Mouse (Mus musculus) CH12.LX (cell line): ENCODE measurements at regions not wholly inside any gene's neighbourhood (a gene's known extent, or its start where the extent isn't known, plus 50 kb on each side); places are given as distances from the start of the nearest gene placed in this dataset.

ENCODE experiments used
- CTCF ChIP-seq, 2 experiments: IDR thresholded peaks in 1 of 2; conservative IDR thresholded peaks in 1 of 2; 2 replicates each; pipeline ENCODE4 v1.5.1; 2011 to 2012; ENCODE audit warnings: low read depth in 2 of 2, low read length in 2 of 2, improper control_type of control experiment in 1 of 2, inconsistent platforms in 1 of 2, mild to moderate bottlenecking in 1 of 2, moderate library complexity in 1 of 2
- EP300 ChIP-seq: IDR thresholded peaks from 2 replicates; pipeline ENCODE4 v1.6.1; 2011; ENCODE audit warnings: low read length, improper control_type of control experiment
- JUND ChIP-seq: conservative IDR thresholded peaks from 2 replicates; pipeline ENCODE4 v1.6.1; 2011; ENCODE audit warnings: low read depth, low read length, improper control_type of control experiment
- POLR2A ChIP-seq: IDR thresholded peaks from 2 replicates; pipeline ENCODE4 v1.6.1; 2011; ENCODE audit warnings: low read depth, mild to moderate bottlenecking, improper control_type of control experiment, low read length
- SIN3A ChIP-seq: IDR thresholded peaks from 2 replicates; pipeline ENCODE4 v1.6.1; 2012; ENCODE audit warnings: low read length, improper control_type of control experiment, inconsistent platforms

- TF ChIP-seq POLR2A = no peak
- TF ChIP-seq CTCF (conservative IDR thresholded peaks at IDR 0.05 in 1 of 2, IDR thresholded peaks at IDR 0.05 in 1 of 2; ENCODE audit: low read depth in 2 of 2, low read length in 2 of 2) = peak; percentile 38 to 70
- TF ChIP-seq SIN3A = no peak
- TF ChIP-seq EP300 = no peak
- TF ChIP-seq JUND = no peak
Observed at GRCm38 (mm10) chr12:7543281-7543981, 434.0 kb upstream of the Apob start.
